Mouse (Mus musculus) A20 (cell line): Measurements from ENCODE around the gene Mansc1.

Experiments used
- DNase-seq: peaks from one replicate; pipeline ENCODE4 v3.0.0-alpha.2; 2011; ENCODE audit warnings: low read depth, low spot score

Mansc1 gene

GRCm38 (mm10) chr6:134639900-134640299 lies 7.6 kb upstream of the Mansc1 start:
- DNase-seq: no peak

DNA sequence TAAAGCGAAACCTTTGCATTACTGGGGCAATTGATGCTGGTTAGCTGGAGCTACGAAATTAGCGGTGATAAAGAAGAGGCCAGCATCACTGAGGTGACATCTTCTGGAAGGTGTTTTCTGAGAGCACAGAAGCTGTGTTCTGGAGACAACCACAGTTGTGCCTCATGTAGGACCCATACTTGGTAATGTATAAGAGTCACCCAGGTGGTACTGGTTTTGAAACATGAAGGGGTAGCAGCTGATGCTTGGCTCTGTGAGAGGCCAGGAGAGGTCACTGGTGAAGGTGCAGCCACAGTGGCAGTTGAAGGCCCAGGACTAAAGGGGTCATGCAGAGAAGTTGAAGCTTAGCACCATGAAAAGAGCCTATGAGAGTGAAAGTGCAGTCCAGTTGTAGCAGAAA lies 6.9 kb upstream of the Mansc1 start, which contains the start of gene Borcs5:
Gene Borcs5, plus strand, starts transcription at position 301 of the 400 bp plus-strand sequence.
- no peak for DNase-seq

DNA sequence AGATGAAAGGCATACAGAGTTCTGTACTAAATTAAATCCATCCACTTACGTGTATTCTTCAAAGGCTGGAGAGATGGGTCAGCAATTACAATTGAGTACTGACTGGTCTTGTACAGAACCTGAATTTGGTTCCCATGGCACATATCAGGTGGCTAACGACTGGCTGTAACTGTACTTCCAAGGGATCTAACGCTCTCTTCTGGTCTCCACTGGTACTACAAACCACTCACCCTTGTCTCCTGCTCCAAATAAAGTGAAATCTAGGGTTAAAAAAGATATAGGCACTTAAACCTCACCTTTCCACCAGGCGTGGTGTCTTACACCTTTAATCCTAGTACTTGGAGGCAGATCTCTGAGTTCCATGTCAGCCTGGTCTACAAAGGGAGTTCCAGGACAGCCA lies 4.2 kb upstream of the Mansc1 start:
- DNase-seq: no peak

GRCm38 (mm10) chr6:134633553-134633952 lies 1.3 kb upstream of the Mansc1 start:
- DNase-seq: no peak

- no peak for DNase-seq
These were observed 468 bp upstream of the Mansc1 start for GRCm38 (mm10) chr6:134632756-134633155.

DNA sequence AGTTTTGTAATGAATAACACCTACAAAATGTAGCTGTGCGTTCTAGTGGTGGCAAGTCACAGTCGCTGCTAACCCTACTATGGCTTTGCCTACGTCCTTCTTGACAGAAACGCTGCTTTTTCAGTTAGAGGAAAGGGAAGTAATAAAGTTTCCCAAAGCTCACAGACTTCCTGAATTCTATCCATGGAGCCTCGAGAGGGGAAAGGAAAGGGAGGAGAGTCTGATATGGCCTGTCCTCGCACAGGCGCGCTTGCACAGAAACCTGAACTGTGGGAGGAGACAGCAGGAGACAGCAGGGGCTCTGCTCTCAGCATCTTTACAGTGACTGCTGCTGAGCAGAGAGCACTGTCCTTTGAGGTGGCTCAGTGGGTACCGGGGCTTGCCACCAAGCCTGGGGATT lies 1.8 kb downstream of the Mansc1 start:
- no peak for DNase-seq

- DNase-seq: no peak
These were observed 5.7 kb downstream of the Mansc1 start for GRCm38 (mm10) chr6:134626564-134626963.

- no peak for DNase-seq
These were observed 6.9 kb downstream of the Mansc1 start for GRCm38 (mm10) chr6:134625431-134625830.

DNA sequence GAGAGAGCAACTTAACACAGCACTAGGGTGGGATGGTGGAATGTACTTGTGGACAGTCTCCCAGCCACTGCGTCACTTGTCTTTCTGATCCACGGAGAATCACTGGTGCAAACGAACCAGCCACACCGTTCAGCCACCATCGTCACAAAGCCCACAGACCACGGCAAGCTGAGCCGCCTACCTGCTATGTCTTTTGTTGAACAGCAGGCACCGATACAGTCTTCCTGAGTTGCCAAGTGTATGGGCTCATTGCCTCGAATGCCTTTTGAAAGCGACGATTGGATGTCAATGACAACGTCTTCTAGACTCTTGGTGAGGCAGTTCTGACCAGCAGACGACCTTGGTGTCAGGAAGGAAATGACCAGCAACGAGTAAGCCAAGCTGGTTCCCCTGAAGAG lies 10.7 kb downstream of the Mansc1 start:
- DNase-seq: no peak

GRCm38 (mm10) chr6:134620846-134621551 lies 11.3 kb downstream of the Mansc1 start:
- DNase-seq: peak; percentile 62

DNA sequence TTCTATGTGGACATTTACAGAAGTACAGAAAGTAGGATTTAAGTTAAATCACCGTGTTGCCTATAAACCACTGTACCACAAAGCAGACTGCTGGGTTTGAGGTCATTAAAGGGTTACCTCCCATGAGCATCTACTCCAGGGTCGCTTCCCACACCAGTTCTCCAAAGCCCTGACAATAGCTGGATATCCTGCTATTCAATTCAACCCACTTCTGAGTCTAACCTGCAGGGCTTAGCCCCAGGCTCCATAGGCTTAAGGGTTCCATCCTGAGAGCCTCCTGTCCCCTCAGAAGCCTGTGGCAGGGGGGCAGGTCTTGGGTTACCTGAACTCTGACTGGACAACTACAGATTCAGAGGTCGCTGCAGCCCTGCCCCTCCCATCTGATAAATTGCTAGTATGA lies 12.2 kb downstream of the Mansc1 start:
- no peak for DNase-seq

GRCm38 (mm10) chr6:134617589-134617988 lies 14.7 kb downstream of the Mansc1 start:
- DNase-seq: no peak

DNA sequence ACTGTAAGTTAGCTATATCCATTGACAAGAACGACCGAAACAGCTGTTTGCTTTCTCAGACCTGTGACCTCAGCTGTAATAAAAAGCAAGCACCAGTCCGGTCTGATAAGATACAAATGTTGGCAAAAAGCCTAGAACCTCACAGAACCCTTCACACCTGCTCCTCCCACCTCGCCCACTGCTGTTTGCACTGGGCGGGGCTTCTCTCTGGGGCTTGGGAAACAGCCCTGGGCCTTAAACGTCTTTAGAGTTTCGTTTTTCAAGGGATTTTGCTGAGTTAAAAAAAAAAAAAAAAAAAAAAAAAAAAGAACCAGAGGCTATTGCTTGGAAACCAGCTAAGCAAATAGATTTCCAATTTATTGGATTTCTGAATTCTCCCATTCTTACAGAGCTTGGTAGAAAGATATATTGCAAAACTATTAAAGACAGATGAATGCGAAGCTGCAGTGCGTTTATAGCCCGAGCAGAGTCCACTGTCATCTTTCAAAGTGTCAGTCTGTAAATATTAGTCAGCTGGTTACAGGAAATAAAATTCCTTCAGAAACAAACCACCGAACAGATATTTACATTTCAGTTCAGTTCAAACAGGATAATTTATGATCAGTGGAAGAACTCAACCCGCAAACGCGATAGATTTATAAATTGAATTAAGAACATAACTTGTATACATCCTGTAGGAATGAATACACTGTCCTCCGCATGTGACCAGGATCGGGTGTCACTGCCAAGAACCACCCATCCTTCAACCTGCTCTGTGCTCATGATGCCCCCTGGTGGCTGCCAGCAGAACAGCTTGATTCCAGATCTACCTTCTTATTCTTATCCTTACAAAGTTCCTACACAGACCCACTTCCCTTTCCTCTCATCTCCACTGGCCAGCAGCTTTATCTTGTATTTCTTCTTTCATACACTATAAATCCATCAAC lies 17.3 kb downstream of the Mansc1 start:
- DNase-seq: peak; percentile 77

DNA sequence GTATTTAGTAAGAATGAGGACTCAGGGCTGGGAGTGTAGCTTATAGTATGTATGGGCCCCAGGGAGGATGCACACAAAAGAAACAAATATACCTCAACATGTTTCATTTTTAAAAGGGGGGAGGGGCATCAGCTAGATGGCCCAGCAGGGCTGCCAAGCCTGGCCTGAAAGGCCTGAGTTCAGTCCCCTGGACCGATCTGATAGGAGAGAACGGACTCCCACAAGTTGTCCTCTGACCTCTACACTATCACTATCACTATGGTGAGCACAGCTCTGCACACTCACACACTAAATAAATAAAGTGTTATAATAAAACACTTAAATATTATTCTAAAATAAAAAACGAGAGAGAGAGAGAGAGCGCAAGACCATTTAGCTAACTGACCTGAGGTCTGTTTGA lies 18.0 kb downstream of the Mansc1 start:
- DNase-seq: no peak

DNA sequence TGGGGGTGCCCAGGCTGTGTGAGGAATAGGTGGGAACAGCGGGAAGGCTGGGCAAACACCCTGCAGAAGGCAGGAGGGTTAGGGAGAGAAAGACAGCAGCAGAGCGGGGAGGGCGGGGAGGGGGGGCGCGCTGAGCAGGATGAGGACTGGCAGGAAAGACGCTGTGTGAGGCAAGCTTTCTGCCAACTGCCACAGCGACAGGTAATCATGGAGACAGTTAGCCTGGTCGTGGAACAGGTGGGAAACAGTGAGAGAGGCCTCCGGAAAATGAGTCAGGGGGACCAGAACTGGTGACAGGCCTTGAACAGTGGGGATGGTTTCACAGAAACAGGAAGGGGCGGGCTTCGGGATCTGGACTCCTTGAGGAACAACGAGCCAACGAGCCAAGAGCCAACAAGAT lies 20.4 kb downstream of the Mansc1 start:
- DNase-seq: no peak

DNA sequence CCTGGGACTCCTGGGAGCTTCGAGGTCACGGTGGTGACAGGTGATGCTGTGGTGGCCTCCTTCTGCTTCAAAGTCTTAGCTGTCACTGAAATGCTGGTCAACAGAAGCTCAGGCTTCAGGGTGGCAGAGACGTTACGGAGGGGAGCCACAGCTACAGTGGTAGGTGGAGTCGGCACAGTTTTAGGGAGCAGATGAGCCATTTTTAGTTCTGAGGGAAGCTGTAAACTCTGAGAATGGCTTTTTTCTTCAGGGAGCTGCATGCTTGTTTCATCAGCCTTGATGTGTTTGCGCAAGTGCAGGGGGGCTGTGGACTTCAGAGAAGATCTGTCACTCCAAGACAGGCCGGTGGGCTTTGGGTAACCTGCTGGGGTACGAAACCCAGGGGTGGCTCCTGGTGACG lies 21.9 kb downstream of the Mansc1 start:
- DNase-seq: no peak

DNA sequence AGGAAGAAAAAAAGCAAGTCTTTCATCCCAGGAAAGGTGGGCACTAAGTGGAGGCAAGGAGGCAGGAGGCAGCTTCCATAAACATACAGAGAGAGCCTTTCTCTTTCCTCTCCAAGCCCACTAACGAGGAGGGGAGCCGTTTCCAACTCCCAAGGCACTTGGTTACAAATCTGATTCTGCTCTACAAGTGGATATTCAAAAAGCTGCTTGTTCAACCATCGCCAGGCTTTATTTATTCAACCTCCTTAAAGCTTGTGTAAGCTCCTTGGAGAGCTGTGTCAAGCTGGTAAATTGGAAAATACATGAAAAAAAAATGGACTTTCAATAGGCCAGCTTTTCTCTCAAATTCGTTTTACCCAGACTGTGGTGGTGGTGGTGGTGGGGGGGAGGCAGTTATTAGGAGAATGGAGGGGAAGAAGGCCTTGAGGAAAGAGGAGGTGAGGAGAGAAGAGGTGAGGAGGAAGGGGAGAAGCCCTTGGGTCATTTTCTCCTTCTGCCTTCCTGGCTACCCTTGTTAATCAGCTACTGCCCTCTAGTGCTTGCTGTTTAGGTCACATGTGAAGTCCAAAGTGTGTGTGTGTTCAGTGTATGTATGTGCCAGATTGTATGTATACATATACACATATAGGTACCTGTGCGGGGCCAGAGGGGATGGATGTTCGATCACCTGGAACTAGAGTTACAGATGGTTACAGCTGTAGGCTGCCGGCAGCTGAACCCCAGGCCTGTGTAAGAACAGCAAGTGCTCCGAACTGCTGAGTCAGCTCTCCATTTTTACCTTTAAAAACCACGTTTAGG lies 25.1 kb downstream of the Mansc1 start:
- DNase-seq: peak; percentile 63

GRCm38 (mm10) chr6:134606540-134606939 lies 25.7 kb downstream of the Mansc1 start:
- DNase-seq: no peak

DNA sequence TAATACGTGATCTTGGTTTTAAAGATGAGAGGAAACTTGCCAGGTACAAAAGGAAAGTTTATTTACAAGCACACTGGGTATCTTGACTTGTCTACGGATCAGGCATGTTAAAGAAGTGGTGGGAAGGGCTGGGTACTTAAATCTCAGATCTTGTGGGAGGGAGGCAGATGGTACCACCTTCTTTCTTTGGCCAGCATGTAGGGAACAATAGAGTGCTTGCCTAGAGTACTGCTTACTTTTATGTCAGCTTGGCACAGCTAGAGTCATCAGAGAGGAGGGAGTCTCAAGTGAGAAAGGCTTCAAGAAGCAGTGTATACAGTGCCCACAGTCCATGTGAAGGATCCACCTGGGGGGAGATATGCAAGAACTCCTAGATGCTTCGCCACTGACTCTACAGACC lies 27.1 kb downstream of the Mansc1 start:
- DNase-seq: no peak

DNA sequence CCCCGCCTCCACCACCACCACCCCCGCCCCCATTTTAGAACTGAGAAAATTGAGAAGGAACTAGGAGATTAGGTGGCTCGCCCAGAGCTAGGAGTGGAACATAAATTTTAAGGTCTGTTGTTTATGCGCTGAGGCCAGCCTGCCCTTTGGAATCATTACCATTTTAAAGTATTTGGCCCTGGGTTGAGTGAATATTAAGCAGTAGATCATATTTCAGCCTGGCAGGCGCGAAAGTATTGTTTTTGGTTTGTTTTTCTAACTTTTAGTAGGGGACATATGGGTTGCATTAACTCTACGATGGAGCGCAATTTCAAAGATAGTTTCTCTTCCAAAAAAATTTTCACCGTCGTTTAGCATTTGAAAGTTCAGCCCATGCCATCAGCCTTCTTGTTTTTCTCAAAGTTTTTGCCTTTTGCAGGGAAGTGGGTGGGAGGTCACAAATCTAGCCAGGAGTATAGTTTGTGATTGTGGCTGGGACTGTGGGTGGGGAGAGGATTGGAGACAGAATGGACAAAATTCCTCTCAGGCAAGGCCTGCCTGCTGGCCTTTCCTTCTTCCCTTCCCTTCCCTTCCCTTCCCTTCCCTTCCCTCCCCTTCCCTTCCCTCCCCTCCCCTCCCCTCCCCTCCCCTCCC lies 29.8 kb downstream of the Mansc1 start:
- DNase-seq: no peak

- no peak for DNase-seq
These were observed 30.5 kb downstream of the Mansc1 start for GRCm38 (mm10) chr6:134601766-134602165.

- DNase-seq: no peak
These were observed 31.2 kb downstream of the Mansc1 start for GRCm38 (mm10) chr6:134601130-134601529.
